Mouse (Mus musculus) hematopoietic stem cell, adult 5-6 weeks (primary cell): ENCODE results near the gene Coro6. TPM values are rescaled to one million over a fixed set of nuclear protein-coding genes. Genes with fewer than 3 reads are reported as not detected.

Experiments used
- ATAC-seq, 2 experiments: fragments of 125-278 bp in 1 of 2; replicated peaks in 1 of 2; 2 replicates each; pipeline ENCODE4 v1.8.0; 2016 to 2017; ENCODE audit warnings: inconsistent platforms in 2 of 2, mild to moderate bottlenecking in 2 of 2, moderate number of reproducible peaks in 2 of 2, low read depth in 1 of 2, moderate TSS enrichment in 1 of 2; ENCODE audit not compliant: low FRiP score in 2 of 2, poor library complexity in 2 of 2, severe bottlenecking in 2 of 2, insufficient read depth in 1 of 2, low TSS enrichment in 1 of 2
- total RNA-seq: library from RNA; stranded (forward); fragments of 172-1452, 232-1000 nt; gene quantifications from 2 replicates; pipeline ENCODE4 v1.2.3, GENCODE M21; 2017

The Coro6 gene
- not detected in 2 replicates for total RNA-seq

GRCm38 (mm10) chr11:77462283-77463100 lies at the start of gene Coro6:
Coro6 (plus strand) TSS chr11:77462411.
- ATAC-seq: peak in 1 of 2 experiments; percentile 26; a peak in 1 of 4 replicates

- no peak for ATAC-seq
Observed at GRCm38 (mm10) chr11:77414141-77414839, 47.9 kb upstream of the Coro6 start.

GRCm38 (mm10) chr11:77416212-77417000 lies 45.8 kb upstream of the Coro6 start:
- no peak for ATAC-seq

DNA sequence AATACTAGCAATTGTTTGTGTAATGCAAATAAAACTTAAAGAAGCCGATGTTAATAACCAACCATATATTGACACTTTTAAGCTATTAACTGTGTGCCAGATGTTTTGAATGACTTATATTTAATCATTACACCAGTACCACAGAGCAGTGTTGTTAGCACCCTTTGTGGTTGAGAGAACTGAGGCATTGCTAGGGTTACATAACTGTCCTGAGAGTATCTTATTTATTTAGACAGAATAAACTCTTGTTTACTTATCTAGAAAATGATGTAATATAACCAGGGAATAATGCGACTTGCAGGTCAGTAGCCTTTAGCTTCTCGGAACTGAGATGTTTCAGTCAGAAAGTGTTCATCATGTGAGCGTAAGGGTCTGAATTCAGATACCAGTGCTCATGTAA lies 44.2 kb upstream of the Coro6 start:
- no peak for ATAC-seq

- no peak for ATAC-seq
Observed at GRCm38 (mm10) chr11:77423175-77423859, 38.9 kb upstream of the Coro6 start.

DNA sequence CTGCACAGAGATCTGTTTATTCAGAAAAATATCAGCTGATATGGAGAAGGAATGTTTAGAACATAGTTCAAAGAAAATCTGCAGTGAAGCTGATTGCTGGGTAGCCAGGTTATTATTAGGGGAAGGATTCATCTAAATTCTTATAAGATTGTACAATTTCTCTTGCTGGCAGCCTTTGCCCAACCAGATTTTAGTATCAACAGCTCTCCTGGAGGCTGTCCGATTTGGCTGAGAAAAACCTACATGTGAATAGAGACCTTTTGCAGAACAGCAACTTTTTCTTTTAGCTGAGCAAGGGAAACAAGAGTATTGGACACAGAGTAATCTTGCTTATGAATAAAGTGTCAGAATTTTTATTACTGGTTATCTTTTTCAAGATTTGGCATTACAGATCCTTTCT lies 33.8 kb upstream of the Coro6 start:
- ATAC-seq: no peak

DNA sequence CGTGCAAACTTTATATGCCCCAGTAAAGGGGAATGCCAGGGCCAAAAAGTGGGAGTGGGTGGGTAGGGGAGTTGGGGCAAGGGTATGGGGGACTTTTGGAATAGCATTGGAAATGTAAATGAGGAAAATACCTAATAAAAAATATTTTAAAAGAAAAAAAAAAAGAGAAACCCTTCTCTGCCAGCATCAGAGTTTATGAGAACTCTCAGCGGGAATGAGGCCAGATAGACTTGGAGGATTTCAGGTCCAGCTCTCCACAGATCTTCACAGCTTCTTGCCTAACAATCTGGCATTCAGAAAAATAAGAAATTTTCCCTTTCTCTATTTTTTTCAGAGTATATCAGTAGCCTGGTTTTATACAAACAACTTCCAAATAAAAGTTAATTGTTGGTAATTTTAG lies 25.2 kb upstream of the Coro6 start:
- ATAC-seq: no peak

GRCm38 (mm10) chr11:77440081-77440480 lies 22.1 kb upstream of the Coro6 start:
- ATAC-seq: no peak

DNA sequence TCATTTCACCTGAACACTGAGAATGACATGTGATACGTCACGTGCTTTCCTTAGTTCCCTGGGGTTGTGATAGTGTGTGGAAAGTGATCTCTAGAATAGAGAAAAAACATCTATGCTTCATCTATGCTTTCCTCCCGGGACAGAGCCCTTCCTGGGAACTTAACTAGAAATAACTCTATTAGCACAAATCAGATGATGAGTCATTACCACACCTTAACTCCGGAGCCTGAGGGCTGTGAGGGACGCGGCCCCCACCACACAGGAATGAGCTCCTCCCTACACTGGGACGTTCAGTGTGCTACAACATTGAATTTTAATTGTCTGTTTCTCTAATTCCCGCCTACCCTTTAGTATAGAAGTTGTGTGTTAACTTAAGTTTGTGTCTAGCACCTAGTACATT lies 21.2 kb upstream of the Coro6 start:
- ATAC-seq: no peak

DNA sequence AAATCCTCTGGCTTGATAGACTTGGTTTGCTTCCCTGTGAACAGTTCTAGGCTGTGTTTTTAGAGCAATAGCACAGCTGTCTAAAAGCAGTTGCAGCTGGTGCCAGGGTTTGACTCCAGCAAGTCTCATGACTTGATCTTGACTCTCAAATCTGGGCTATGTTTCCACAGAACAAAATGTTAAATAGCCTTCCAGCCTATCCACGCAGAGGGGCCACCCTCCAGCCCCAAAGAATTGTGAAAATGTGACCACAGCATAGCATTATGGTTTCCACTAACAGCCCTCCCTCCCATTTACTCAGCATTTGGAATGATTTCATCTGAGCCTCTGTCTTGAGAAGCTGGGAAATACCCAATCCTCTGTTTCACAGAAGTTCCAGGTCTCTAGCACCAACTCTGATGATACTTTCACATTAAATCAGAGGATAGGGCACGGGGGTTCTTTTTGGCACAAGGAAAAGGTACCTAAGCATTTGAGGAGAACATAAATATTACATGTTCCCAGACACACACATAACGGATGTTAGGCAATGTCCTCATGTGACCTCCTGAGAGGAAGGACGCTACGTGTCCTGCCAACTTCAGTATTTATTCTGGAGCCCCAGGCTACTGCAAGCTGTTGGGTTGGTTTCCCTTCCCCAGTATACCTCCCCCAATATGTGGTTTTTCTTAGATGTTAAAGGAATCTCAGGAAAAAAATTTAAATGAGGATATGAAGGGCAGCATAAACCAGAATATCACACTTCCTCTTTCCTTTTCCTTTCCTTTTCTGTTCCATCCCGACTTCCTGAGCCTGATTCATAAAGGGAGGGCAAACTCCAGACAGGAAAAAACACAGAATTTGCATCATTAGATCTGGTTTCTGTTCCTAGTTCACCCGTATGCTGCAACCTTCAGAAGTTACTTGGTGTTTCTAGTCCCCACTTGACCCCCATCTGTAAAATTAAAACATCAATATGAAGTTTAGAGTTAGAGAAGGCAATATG lies 19.7 kb upstream of the Coro6 start:
- peak; percentile 19 to 37; a peak in 2 of 4 replicates for ATAC-seq

DNA sequence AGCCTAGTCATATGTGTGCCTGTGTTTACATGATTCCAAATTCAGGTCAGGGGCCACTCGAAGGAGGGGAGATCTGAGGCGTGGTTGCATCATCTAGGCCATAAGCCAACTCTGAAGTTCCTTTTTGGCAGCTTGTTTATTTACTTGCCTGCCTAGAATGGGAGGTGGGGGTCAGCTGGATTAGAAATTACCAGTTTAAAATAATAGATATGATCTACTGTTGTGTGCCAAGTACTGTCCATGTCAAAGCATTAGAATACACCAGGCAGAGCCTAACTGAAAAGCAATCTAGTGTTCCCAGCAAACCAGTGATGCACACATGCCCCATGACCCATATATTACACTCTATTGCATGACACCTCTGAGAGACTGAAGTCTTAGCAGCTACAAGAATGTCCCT lies 17.3 kb upstream of the Coro6 start:
- no peak for ATAC-seq

DNA sequence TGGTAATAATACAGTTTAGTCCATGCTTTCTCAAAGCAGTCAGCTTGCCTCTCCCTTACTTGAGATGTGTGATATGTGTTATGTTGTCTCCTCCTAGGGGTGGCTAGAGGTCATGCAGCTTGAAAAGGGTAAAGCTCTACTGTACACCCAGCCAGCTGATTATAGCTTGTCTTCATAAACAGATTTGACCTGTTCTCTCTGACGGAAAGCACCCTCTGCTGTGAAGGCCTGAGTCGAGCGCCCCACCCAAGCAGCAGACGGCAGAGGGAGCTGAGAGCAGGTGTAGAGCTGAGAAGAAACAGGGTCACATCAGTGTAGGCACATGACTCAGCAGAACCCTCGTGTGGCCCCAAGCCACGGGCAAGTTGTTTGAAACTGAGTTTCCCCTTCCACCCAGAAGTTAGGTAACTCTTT lies 15.6 kb upstream of the Coro6 start:
- ATAC-seq: peak; percentile 72 to 80

DNA sequence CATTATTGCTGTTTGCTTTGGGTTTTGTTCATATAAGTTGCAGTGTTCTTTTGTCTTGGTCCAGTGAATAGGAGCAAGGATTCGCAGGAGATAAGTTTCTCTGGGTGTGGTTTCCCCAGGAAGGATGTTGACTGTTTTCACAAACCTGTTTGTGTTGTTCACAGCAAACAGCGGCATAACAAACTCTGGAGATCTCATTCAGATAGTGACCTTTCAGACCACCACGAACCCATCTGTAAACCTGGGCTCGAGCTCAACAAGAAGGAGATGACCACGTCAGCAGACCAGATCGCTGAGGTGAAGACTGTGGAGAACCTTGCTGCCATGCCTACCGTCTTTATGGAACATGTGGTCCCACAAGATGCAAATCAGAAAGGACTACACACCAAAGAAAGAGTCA lies 13.0 kb upstream of the Coro6 start:
- no peak for ATAC-seq

DNA sequence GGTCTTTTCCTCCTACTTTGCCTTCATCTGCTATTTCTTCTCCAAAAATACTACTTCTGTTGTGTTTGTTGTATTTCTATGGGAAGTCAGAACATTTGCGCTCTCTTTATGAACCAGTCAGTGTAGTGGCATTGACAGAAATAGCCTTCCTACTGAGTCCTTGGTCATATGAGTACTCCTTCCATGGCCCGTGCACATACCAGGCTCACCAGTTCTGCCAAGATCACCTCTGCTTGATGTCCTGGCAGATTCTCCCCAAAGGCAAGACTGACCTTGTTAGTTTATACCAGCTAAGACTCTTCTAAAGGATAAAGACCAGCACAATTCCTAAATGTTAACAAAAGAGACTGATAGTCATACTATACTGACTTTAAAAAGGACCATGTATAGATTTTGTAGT lies 10.5 kb upstream of the Coro6 start:
- no peak for ATAC-seq

DNA sequence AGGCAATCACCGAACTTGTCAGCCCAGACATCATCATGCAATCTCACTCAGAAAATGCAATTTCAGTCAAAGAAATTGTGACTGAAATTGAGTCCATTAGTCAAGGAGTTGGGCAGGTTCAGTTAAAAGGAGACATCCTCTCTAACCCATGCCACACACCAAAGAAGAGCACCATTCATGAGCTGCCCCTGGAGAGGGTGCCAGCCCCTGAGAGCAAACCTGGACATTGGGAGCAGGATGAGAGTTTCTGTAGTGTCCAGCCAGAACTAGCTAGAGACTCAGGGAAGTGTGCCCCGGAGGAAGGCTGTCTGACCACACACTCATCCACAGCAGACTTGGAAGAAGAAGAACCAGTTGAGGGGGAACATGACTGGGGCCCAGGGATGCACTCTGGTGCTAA lies 8.8 kb upstream of the Coro6 start:
- no peak for ATAC-seq

DNA sequence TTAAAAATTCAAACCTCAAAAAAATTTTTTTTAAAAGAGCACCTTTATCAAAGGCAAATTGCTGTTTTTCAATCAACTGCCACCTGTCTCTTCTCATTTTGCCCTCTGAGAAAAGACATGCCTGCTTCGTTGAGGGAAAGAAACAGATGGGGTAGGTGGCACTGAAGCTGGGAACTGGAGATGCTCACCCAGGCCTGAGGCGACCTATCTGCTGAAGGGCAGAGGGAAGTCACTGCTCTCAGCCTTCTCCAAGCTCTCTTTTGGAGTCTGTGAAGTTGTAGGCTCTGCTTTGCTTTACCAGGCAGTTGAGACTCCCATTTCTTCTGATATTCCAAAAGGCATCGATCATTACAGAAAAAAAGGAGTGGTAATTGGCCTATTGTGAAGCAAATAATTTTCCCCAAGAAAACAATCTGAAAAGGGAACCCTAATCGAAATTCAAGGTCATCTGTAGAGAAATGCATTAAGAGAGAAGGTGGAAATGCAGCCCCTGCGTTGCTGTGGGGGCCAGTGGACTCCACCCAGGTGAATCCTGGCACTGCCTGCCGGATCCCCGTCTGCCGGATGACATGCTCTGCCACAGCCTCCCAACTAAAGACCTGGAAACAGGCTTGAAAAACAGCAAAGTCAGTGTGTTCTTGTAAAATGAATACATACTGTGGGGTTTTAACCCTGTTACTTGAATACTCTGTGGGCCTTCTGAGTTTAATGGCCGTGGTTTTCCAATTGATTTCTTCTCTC lies 6.3 kb upstream of the Coro6 start:
- no peak for ATAC-seq
